Mouse (Mus musculus): ENCODE measurements around the gene Mapk8ip3. TPM values are rescaled to one million over a fixed set of nuclear protein-coding genes. Genes with fewer than 3 reads are reported as not detected.

Gene Mapk8ip3
- total and polyA plus RNA-seq, 3 experiments = 60.0 to 74.4 (median 67.9) TPM

- no peak for DNase-seq
- no peak overlapping the region for H3K4me3 ChIP-seq
- H3K79me2 ChIP-seq (replicated peaks; ENCODE audit: control insufficient read depth, insufficient read depth, low read length) = no peaks in the 10 kb centered on the region
- WGBS = 71% methylated on average over 13 of the region's 13 CpGs
- peaks cover 7% of the 10 kb centered on the region; the same call in 1 of the 2 replicates for H3K4me1 ChIP-seq (ENCODE audit: control insufficient read depth, insufficient read depth, low read length)
- H3K27me3 ChIP-seq (ENCODE audit: control insufficient read depth, insufficient read depth, low read length) = no peaks in the 10 kb centered on the region
- no peak overlapping the region for H3K27ac ChIP-seq
- intact Hi-C loops (cut with DNase I) = no loop called here
- no peak overlapping the region for H3K9ac ChIP-seq (ENCODE audit: low read depth, low read length)
- TF ChIP-seq EP300 (IDR thresholded peaks at IDR 0.05; ENCODE audit: insufficient read depth, low read depth, low read length) (no peak), CTCF (IDR thresholded peaks at IDR 0.05) (no peak), POLR2A (IDR thresholded peaks at IDR 0.05; ENCODE audit: insufficient read depth, low read depth, low read length) (no peak)
- no peaks in the 10 kb centered on the region for H3K36me3 ChIP-seq (ENCODE audit: control insufficient read depth, insufficient read depth, low read length)
Measured at GRCm38 (mm10) chr17:24891321-24891720, 45.5 kb downstream of the Mapk8ip3 start.

- no peaks in the 10 kb centered on the region for H3K36me3 ChIP-seq (ENCODE audit: control insufficient read depth, insufficient read depth, low read length)
- 85% methylated on average over 19 of the region's 19 CpGs for WGBS
- no peaks in the 10 kb centered on the region for H3K79me2 ChIP-seq (replicated peaks; ENCODE audit: control insufficient read depth, insufficient read depth, low read length)
- no peaks in the 10 kb centered on the region for H3K27me3 ChIP-seq (ENCODE audit: control insufficient read depth, insufficient read depth, low read length)
- DNase-seq = no peak
- H3K27ac ChIP-seq = no peak overlapping the region
- H3K4me3 ChIP-seq = no peak overlapping the region
- peaks cover 9% of the 10 kb centered on the region for H3K4me1 ChIP-seq (ENCODE audit: control insufficient read depth, insufficient read depth, low read length)
- intact Hi-C loops (cut with DNase I) = no loop called here
- H3K9ac ChIP-seq (ENCODE audit: low read depth, low read length) = no peak overlapping the region
- TF ChIP-seq EP300 (IDR thresholded peaks at IDR 0.05; ENCODE audit: insufficient read depth, low read depth, low read length) = 0 out of 2 replicates have a peak, but pooled peaks have one; percentile 6
- TF ChIP-seq POLR2A (IDR thresholded peaks at IDR 0.05; ENCODE audit: insufficient read depth, low read depth, low read length) = peak; percentile 44
- TF ChIP-seq CTCF (IDR thresholded peaks at IDR 0.05) = no peak
Measured at GRCm38 (mm10) chr17:24890151-24891092, 46.4 kb downstream of the Mapk8ip3 start.

- intact Hi-C loops (cut with DNase I) = no loop called here
- 90% methylated on average over 3 of the region's 3 CpGs for WGBS
- Histone ChIP-seq H3K79me2 (replicated peaks; ENCODE audit: control insufficient read depth, insufficient read depth, low read length) (no peaks in the 10 kb centered on the region), H3K4me3 (no peak overlapping the region), H3K9ac (ENCODE audit: low read depth, low read length) (no peak overlapping the region), H3K4me1 (ENCODE audit: control insufficient read depth, insufficient read depth, low read length) (peaks cover 10% of the 10 kb centered on the region), H3K36me3 (ENCODE audit: control insufficient read depth, insufficient read depth, low read length) (no peaks in the 10 kb centered on the region), H3K27ac (no peak overlapping the region), H3K27me3 (ENCODE audit: control insufficient read depth, insufficient read depth, low read length) (no peaks in the 10 kb centered on the region)
- DNase-seq = no peak
- TF ChIP-seq EP300 (IDR thresholded peaks at IDR 0.05; ENCODE audit: insufficient read depth, low read depth, low read length) (0 out of 2 replicates have a peak, but pooled peaks have one; percentile 27), CTCF (IDR thresholded peaks at IDR 0.05) (no peak), POLR2A (IDR thresholded peaks at IDR 0.05; ENCODE audit: insufficient read depth, low read depth, low read length) (peak; percentile 49)
Measured at GRCm38 (mm10) chr17:24888862-24889261, 47.9 kb downstream of the Mapk8ip3 start.

- no peaks in the 10 kb centered on the region for H3K79me2 ChIP-seq (replicated peaks; ENCODE audit: control insufficient read depth, insufficient read depth, low read length)
- peak; percentile 18 to 39 for DNase-seq
- H3K9ac ChIP-seq (ENCODE audit: low read depth, low read length) = peak overlapping the region; percentile 84
- H3K27ac ChIP-seq = peak overlapping the region; percentile 93
- intact Hi-C loops (cut with DNase I) = no loop called here
- H3K36me3 ChIP-seq (ENCODE audit: control insufficient read depth, insufficient read depth, low read length) = no peaks in the 10 kb centered on the region
- 45% methylated on average over 18 of the region's 18 CpGs for WGBS
- H3K27me3 ChIP-seq (ENCODE audit: control insufficient read depth, insufficient read depth, low read length) = no peaks in the 10 kb centered on the region
- TF ChIP-seq CTCF (IDR thresholded peaks at IDR 0.05) = no peak
- H3K4me1 ChIP-seq (ENCODE audit: control insufficient read depth, insufficient read depth, low read length) = peaks cover 10% of the 10 kb centered on the region
- H3K4me3 ChIP-seq = peak overlapping the region; percentile 95
Measured at GRCm38 (mm10) chr17:24887291-24888080, 49.3 kb downstream of the Mapk8ip3 start.

- TF ChIP-seq POLR2A (IDR thresholded peaks at IDR 0.05; ENCODE audit: insufficient read depth, low read depth, low read length) = 0 out of 2 replicates have a peak, but pooled peaks have one; percentile 5
- no peak for TF ChIP-seq CTCF (IDR thresholded peaks at IDR 0.05)
- TF ChIP-seq EP300 (IDR thresholded peaks at IDR 0.05; ENCODE audit: insufficient read depth, low read depth, low read length) = no peak
- Histone ChIP-seq H3K79me2 (replicated peaks; ENCODE audit: control insufficient read depth, insufficient read depth, low read length) (no peaks in the 10 kb centered on the region), H3K27me3 (ENCODE audit: control insufficient read depth, insufficient read depth, low read length) (no peaks in the 10 kb centered on the region), H3K36me3 (ENCODE audit: control insufficient read depth, insufficient read depth, low read length) (no peaks in the 10 kb centered on the region), H3K27ac (peak overlapping the region; percentile 93), H3K4me1 (ENCODE audit: control insufficient read depth, insufficient read depth, low read length) (peaks cover 11% of the 10 kb centered on the region), H3K9ac (ENCODE audit: low read depth, low read length) (peak overlapping the region; percentile 84), H3K4me3 (peak overlapping the region; percentile 95)
- intact Hi-C loops (cut with DNase I) = no loop called here
- WGBS = under 1% methylated on average over 18 of the region's 18 CpGs
- DNase-seq = no peak
Measured at GRCm38 (mm10) chr17:24886932-24887271, 49.9 kb downstream of the Mapk8ip3 start.

All from heart, adult 2 months (tissue).